8 mouse cellular contexts compared by ENCODE assay signal in the genomic region with DNA sequence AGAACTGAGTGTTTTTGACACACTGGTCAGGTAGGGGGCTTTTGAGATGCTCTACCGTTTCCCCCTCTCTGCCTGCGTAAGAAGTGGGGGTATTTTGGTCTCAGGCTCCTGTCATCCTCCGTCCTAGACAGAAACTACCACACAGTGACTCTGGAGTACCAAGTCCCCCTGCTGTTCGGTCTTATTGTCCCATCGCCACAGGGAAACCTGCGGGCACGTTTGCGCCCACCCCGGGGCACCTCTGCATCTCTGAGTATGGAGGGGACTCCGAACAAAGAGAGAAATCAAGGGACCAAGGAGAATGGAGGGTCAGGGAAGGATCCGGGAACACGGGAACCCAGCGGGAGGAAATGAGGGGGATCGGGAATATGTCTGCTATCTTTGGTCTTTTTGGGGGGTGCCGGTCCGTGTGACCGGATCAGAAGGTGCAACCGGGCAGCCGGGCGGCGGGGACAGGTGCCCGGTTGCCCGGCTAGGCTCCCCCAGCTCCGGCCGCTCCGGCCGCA. TPM values are rescaled to one million over a fixed set of nuclear protein-coding genes. Genes with fewer than 3 reads are reported as not detected.
DNase-seq lines count a peak whose midpoint lies in the region; ATAC-seq and TF ChIP-seq lines count a peak whose summit lies in the region.

No protein-coding gene starts in this region.

- peak overlapping the region; percentile 100 for H3K27ac ChIP-seq in left cerebral cortex, adult 2 months
- peak overlapping the region; percentile 99 for H3K27ac ChIP-seq in forebrain, embryonic 16.5 days (ENCODE audit: low read length)
- peak overlapping the region; percentile 99 for H3K27ac ChIP-seq in intestine, embryonic 14.5 days (ENCODE audit: low read depth)

- peaks cover 16% of the 10 kb centered on the region for H3K4me1 ChIP-seq in forebrain, embryonic 16.5 days (replicated peaks; ENCODE audit: control insufficient read depth, insufficient read depth, low read length)
- peaks cover 18% of the 10 kb centered on the region for H3K4me1 ChIP-seq in intestine, embryonic 14.5 days (replicated peaks; ENCODE audit: control insufficient read depth, insufficient read depth, low read length)

- WGBS in forebrain, embryonic 16.5 days = under 1% methylated on average over 27 of the region's 27 CpGs
- WGBS in intestine, embryonic 14.5 days = under 1% methylated on average over 27 of the region's 27 CpGs

- peak overlapping the region; percentile 69 for H3K4me3 ChIP-seq in left cerebral cortex, adult 2 months
- peak overlapping the region; percentile 69 for H3K4me3 ChIP-seq in forebrain, embryonic 16.5 days (replicated peaks; ENCODE audit: low read length)
- H3K4me3 ChIP-seq in intestine, embryonic 14.5 days (ENCODE audit: low read depth, low read length) = peak overlapping the region; percentile 58

- peak; percentile 49 for TF ChIP-seq CTCF in left cerebral cortex, adult 2 months (IDR thresholded peaks at IDR 0.05)

- H3K27me3 ChIP-seq in forebrain, embryonic 16.5 days (replicated peaks; ENCODE audit: control insufficient read depth, insufficient read depth, low read length) = no peaks in the 10 kb centered on the region
- H3K27me3 ChIP-seq in intestine, embryonic 14.5 days (replicated peaks; ENCODE audit: control insufficient read depth, insufficient read depth, low read length) = no peaks in the 10 kb centered on the region

- H3K9ac ChIP-seq in forebrain, embryonic 16.5 days (replicated peaks; ENCODE audit: low read depth, low read length) = peak overlapping the region; percentile 82
- peak overlapping the region; percentile 95 for H3K9ac ChIP-seq in intestine, embryonic 14.5 days (ENCODE audit: low read length)

- no peaks in the 10 kb centered on the region for H3K9me3 ChIP-seq in forebrain, embryonic 16.5 days (ENCODE audit: control insufficient read depth, low read length)
- no peaks in the 10 kb centered on the region for H3K9me3 ChIP-seq in intestine, embryonic 14.5 days (ENCODE audit: control insufficient read depth, low read length)

- intact Hi-C loops in left cerebral cortex, adult 2 months (cut with DNase I) = loop anchor here (1.0 to 5.0 kb wide), 8 partner anchors 332 to 1198 kb away; partner anchors contain the start of gene Pitrm1
- intact Hi-C loops in left cerebral cortex, postnatal 36 days (cut with DNase I) = loop anchor here (5.0 to 10.0 kb wide), 4 partner anchors 148 to 1193 kb away; no protein-coding TSS in a partner anchor

- H3K4me2 ChIP-seq in forebrain, embryonic 16.5 days (ENCODE audit: low read length) = peak overlapping the region; percentile 83
- peak overlapping the region; percentile 73 for H3K4me2 ChIP-seq in intestine, embryonic 14.5 days (ENCODE audit: low read length)

- peak; percentile 24 for ATAC-seq in forebrain, embryonic 16.5 days
- ATAC-seq in intestine, embryonic 14.5 days (replicated peaks; ENCODE audit: low FRiP score, low TSS enrichment, low read depth) = peak; percentile 54

- peaks cover 3% of the 10 kb centered on the region; the same call in 1 of the 2 replicates for H3K36me3 ChIP-seq in forebrain, embryonic 16.5 days (ENCODE audit: control insufficient read depth, insufficient read depth)
- H3K36me3 ChIP-seq in intestine, embryonic 14.5 days (ENCODE audit: control insufficient read depth, insufficient read depth, low read length) = peaks cover 12% of the 10 kb centered on the region

- DNase-seq in left cerebral cortex, adult 2 months (ENCODE audit: extremely low spot score in 1 of 2, low spot score in 2 of 2) = peak in 1 of 2 experiments; percentile 54
- DNase-seq in left cerebral cortex, postnatal 36 days (ENCODE audit: low spot score in 2 of 2) = no peak
- DNase-seq in adrenal gland, postnatal 36 days = peak; percentile 49 to 53
- peak; percentile 91 for DNase-seq in intestine, embryonic 14.5 days (ENCODE audit: low spot score)
- DNase-seq in lung, postnatal 14 days = peak; percentile 56
- peak; percentile 65 for DNase-seq in spleen, adult 12 weeks (ENCODE audit: low spot score)
- DNase-seq in layer of hippocampus, postnatal 10 days (ENCODE audit: low spot score in 2 of 2) = no peak

RNA-seq across cellular contexts. Expression of gene Klf6, which starts 0.6 kb away (rescaled TPM):
- 10 to 100 TPM; 49.0 to 55.1 TPM for total RNA-seq in left cerebral cortex, adult 2 months (2021)
- 10 to 100 TPM; 60.3 to 62.3 TPM for total RNA-seq in left cerebral cortex, postnatal 36 days (2021)
- total RNA-seq in adrenal gland, postnatal 36 days (2021) = 10 to 100 TPM; 45.5 to 50.3 TPM
- 87.2 and 91.3 TPM in 2 replicates for polyA plus RNA-seq in forebrain, embryonic 16.5 days (2015; fragmentation: Nextera tagmentation; extraction: Ambion mirVana)
- 65.3 and 73.7 TPM in 2 replicates for polyA plus RNA-seq in intestine, embryonic 14.5 days (2014; fragmentation: Nextera tagmentation; extraction: Ambion mirVana)
- 10 to 100 TPM; 40.9 to 45.4 TPM for total RNA-seq in layer of hippocampus, postnatal 10 days (2021)

Comparison
In these comparisons a context has a peak if more than half of its experiments do, and no peak if none do; other contexts are left out.
1. DNase-seq: peak in adrenal gland, postnatal 36 days (2 of 2), intestine, embryonic 14.5 days (single experiment), lung, postnatal 14 days (single experiment) and spleen, adult 12 weeks (single experiment); none in left cerebral cortex, postnatal 36 days (0 of 2) and layer of hippocampus, postnatal 10 days (0 of 2).
2. Peak in every context shown above with its lines, with median percentiles within 50 percentile points of each other: H3K27ac ChIP-seq and H3K4me3 ChIP-seq.